Mouse (Mus musculus) CD4-positive naive resting alpha-beta T cell, adult 57 days (primary cell): Measurements from ENCODE around the gene Osm. TPM values are rescaled to one million over a fixed set of nuclear protein-coding genes. Genes with fewer than 3 reads are reported as not detected.

Experiments used
- total RNA-seq: library from RNA; stranded (reverse); gene quantifications from one replicate; pipeline ENCODE4 v1.2.4, GENCODE M21; 2023

Gene Osm
- total RNA-seq = 14.2 TPM

DNA sequence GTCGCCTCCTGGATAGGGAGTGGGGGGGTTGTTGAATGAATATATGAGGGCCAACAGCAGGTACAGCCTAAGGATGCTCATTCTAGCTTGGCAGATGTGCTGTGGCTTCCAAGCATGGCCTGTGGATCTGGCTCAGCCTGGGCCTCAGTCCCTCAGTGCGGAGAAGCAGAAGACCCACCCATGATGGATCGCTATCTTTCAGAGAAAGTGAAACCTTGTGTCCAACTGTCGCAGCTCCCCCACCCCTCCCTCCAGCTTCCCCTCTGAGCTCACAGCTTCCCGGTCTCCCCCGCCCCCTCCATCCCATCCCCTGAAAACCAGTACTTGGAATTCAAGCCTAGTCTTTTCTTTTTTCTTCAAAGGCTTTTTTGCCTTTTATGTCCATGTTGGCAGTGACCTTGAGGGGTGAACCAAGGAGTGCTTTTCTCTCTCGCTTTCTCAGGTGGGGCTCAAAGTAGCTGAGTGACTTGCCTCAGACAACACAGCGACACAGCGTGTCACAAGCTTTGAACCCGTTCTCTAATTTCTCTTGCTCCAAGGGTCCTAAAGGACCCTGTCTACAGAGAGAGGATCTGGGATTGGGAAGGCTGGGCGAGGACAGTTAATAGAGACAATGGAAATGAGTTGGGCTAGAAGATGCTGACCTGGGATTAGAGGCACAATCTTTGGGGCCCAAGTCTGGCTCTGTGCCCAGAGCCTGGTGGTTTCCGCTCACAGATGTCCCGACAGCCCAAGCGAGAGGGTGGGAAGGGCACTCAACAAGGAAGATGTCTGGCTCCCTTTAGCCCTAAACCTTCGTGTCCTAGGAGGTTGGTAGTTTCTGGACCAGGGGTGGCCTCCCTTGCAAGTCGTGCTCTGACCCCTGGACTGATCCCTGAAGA, at the start of gene Osm:
Gene Osm (plus strand): TSS at position 756 of the 881 bp plus-strand sequence.

DNA sequence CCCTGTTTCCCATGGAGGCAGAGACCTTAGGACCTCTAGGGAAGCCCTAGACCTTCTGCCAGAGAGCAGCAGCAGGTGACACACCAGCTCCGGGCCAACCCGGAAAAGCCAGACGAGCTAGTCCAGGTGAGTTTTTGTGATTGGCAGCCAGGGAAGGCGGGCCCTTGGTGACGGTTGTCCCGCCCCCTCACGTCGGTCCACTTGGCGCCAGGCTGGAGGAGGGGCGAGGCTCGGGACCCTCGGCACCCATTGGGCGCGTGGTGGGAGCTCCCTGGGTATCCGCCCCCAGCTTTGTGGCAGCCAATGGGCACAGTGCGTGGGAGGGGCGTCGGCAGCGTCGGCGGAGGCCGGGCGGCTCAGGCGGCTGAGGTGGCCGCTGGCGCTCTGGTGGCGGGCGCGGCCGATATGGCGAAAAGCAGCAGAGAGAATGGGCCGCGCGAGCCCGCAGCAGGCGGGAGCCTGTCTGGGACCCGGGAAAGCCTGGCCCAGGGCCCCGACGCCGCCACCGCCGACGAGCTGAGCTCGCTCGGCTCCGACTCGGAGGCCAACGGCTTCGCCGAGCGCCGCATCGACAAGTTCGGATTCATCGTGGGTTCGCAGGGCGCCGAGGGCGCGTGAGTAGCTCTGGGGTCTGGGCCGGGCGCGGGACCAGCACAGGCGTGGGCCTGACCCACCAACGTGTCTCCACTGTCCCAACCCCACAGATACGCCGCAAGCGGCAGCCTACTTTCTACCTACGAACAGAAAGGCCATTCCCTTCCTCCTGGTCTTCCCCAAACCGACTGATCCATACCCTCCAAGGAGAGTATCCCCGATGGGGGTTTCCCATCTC, 49.5 kb upstream of the Osm start, which contains the start of gene Tbc1d10a:
Gene Tbc1d10a (plus strand): TSS at position 304 of the 832 bp plus-strand sequence.

DNA sequence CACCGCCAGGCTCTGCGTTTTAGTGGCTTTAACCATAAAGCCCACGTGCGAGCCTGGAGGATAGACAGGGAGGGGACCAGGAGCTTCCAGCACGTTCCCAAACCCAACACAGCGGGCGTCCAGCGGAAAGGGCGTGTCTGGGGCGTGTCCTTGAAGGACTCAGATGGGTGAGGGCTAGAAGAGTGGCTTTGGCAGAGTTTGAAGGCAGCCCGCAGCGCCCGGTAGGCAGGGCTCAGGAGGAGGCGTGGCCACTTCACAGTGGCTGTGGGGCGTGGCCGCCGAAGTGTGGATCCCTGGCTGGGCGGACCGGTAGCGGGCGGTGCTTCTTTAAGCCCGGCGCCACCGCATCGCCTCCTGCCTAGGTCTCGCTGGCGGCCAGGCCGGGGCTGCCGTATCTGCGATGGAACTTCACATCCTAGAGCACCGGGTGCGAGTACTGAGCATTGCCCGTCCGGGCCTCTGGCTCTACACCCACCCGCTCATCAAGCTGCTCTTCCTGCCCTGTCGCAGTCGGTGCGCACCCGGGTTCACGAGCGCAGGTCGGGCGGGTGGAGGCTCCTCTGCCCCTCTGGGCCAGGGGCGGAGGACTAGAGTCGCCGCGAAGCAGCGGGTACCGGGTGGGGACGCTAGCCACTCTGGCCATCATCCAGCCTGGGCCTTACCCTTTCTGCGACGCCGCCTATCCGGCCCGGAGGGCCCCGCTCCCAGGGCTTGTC, 18.1 kb upstream of the Osm start, which contains the start of gene Castor1:
Gene Castor1 (plus strand): TSS at position 312 of the 716 bp plus-strand sequence.

DNA sequence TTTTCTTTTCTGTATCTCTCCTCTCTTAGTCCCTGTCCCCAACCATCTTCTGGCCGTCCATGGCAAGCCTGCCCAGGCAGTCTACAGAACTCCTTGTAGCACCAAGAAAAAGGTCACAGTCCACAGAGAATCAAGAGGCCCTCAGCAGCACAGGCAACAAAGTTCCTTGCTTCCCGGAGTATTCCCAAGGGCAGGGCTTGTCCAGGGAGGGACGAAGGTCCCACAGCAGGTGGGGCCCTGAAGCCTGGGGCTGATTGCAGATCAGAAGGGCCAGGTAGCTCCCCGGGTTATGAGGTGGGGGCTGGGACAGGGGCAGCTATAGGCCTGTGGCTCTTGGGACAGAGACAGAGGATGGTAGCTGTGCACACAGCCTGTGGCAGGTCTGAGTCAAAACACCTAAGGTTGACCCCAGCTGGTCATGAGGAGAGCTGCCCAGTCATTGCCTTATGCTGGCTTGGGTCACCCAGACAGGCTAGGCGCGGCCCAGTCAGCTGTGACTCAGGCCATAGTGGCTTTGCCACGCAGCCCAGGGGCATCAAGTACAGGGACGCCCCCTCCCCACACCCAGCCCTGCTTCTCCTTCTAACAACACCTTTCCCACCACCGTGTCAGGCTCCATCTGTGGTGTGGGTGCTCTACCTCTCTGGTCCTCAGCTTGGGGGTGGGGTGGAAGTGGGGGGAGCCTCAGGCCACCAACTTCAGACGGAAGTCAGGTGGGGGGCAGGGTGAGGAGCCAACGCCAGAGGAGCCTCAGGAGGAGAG, 20.8 kb downstream of the Osm start, which contains the start of gene Lif:
Gene Lif (plus strand): TSS at position 712 of the 762 bp plus-strand sequence.

Other genes with a start within 250 kb of the Osm start
- not detected for gene Sec14l4, start 205.0 kb upstream of the Osm start, total RNA-seq
- gene Sec14l3, start 171.6 kb upstream of the Osm start, total RNA-seq = not detected
- gene Mtfp1, start 141.0 kb upstream of the Osm start, total RNA-seq = not detected
- 1.0 TPM for gene Sec14l2, start 113.0 kb upstream of the Osm start, total RNA-seq
- gene Rnf215, start 101.2 kb upstream of the Osm start, total RNA-seq = 29.4 TPM
- 8.5 TPM for gene Ccdc157, start 76.1 kb upstream of the Osm start, total RNA-seq
- gene Sf3a1, start 76.1 kb upstream of the Osm start, total RNA-seq = 50.1 TPM
- gene Tbc1d10a, start 49.6 kb upstream of the Osm start, total RNA-seq = 66.6 TPM
- 14.1 TPM for gene Castor1, start 18.2 kb upstream of the Osm start, total RNA-seq
- gene Lif, start 21.1 kb downstream of the Osm start, total RNA-seq = 0.89 TPM
- gene Hormad2, start 204.7 kb downstream of the Osm start, total RNA-seq = 1.6 TPM